Mouse (Mus musculus): ENCODE data around the gene Gm29609.

Gm29609 gene
- long read RNA-seq, experiment 1, partial matches to known transcripts = 1 of 2 reads
- long read RNA-seq, experiment 1, other reads (novel, unspliced or antisense) = 1 of 2 reads
- long read RNA-seq, experiment 2, partial matches to known transcripts = 1 of 1 reads
- long read RNA-seq, experiment 2, other reads (novel, unspliced or antisense) = 0 of 1 reads

- intact Hi-C loops (cut with DNase I) = loop anchor here (10.0 kb wide), 1 partner anchor 145 kb away; no protein-coding TSS in a partner anchor
Observed at GRCm38 (mm10) chr5:31179766-31180630, at the start of gene Gm29609, which contains the start of gene Gtf3c2. Gm29609 (minus strand) TSS chr5:31179911. Gtf3c2 (minus strand) TSS chr5:31180144.

- intact Hi-C loops (cut with DNase I) = no loop called here
Observed at GRCm38 (mm10) chr5:31226641-31227040, 46.9 kb upstream of the Gm29609 start.

GRCm38 (mm10) chr5:31222696-31223095 lies 43.0 kb upstream of the Gm29609 start:
- intact Hi-C loops (cut with DNase I) = no loop called here

- intact Hi-C loops (cut with DNase I) = no loop called here
Observed at GRCm38 (mm10) chr5:31221304-31221945, 41.7 kb upstream of the Gm29609 start.

GRCm38 (mm10) chr5:31220448-31221303 lies 41.0 kb upstream of the Gm29609 start, which contains the start of gene Ppm1g:
Ppm1g (minus strand) TSS chr5:31220687.
- intact Hi-C loops (cut with DNase I) = no loop called here

GRCm38 (mm10) chr5:31219911-31220447 lies 40.3 kb upstream of the Gm29609 start:
- intact Hi-C loops (cut with DNase I) = loop anchor here (5.0 kb wide), 1 partner anchor 107 kb away; no protein-coding TSS in a partner anchor

- intact Hi-C loops (cut with DNase I) = loop anchor here (5.0 kb wide), 1 partner anchor 108 kb away; no protein-coding TSS in a partner anchor
Observed at GRCm38 (mm10) chr5:31219474-31219873, 39.8 kb upstream of the Gm29609 start.

- intact Hi-C loops (cut with DNase I) = loop anchor here (5.0 kb wide), 1 partner anchor 108 kb away; no protein-coding TSS in a partner anchor
Observed at GRCm38 (mm10) chr5:31219070-31219469, 39.4 kb upstream of the Gm29609 start.

GRCm38 (mm10) chr5:31218294-31218693 lies 38.6 kb upstream of the Gm29609 start:
- intact Hi-C loops (cut with DNase I) = loop anchor here (5.0 kb wide), 1 partner anchor 109 kb away; no protein-coding TSS in a partner anchor

- intact Hi-C loops (cut with DNase I) = loop anchor here (5.0 kb wide), 1 partner anchor 111 kb away; no protein-coding TSS in a partner anchor
Observed at GRCm38 (mm10) chr5:31216554-31216953, 36.8 kb upstream of the Gm29609 start.

GRCm38 (mm10) chr5:31204421-31204820 lies 24.7 kb upstream of the Gm29609 start:
- intact Hi-C loops (cut with DNase I) = loop anchor here (5.0 kb wide), 1 partner anchor 48 kb away; the partner anchor contains the start of gene Krtcap3

GRCm38 (mm10) chr5:31203866-31204265 lies 24.2 kb upstream of the Gm29609 start:
- intact Hi-C loops (cut with DNase I) = loop anchor here (5.0 kb wide), 1 partner anchor 48 kb away; the partner anchor contains the start of gene Krtcap3

- intact Hi-C loops (cut with DNase I) = loop anchor here (5.0 kb wide), 1 partner anchor 49 kb away; the partner anchor contains the start of gene Krtcap3
Observed at GRCm38 (mm10) chr5:31202933-31203332, 23.2 kb upstream of the Gm29609 start.

GRCm38 (mm10) chr5:31201742-31202590 lies 22.3 kb upstream of the Gm29609 start, which contains the start of gene Zfp513:
Zfp513 (minus strand) TSS chr5:31202303.
- intact Hi-C loops (cut with DNase I) = loop anchor here (5.0 kb wide), 1 partner anchor 50 kb away; the partner anchor contains the start of gene Krtcap3

- intact Hi-C loops (cut with DNase I) = loop anchor here (5.0 kb wide), 1 partner anchor 51 kb away; the partner anchor contains the start of gene Krtcap3
Observed at GRCm38 (mm10) chr5:31201042-31201741, 21.5 kb upstream of the Gm29609 start.

GRCm38 (mm10) chr5:31200327-31200768 lies 20.6 kb upstream of the Gm29609 start:
- intact Hi-C loops (cut with DNase I) = loop anchor here (5.0 kb wide), 1 partner anchor 52 kb away; the partner anchor contains the start of gene Krtcap3

- intact Hi-C loops (cut with DNase I) = loop anchor here (5.0 kb wide), 1 partner anchor 52 kb away; the partner anchor contains the start of gene Krtcap3
Observed at GRCm38 (mm10) chr5:31199893-31200292, 20.2 kb upstream of the Gm29609 start.
